Mouse (Mus musculus) midbrain, embryonic 10.5 days (tissue): ENCODE measurements around the gene Olfr399. TPM values are rescaled to one million over a fixed set of nuclear protein-coding genes. Genes with fewer than 3 reads are reported as not detected.

ENCODE experiments used
- DNase-seq: peaks from one replicate; pipeline ENCODE4 v3.0.0-alpha.2; 2017; ENCODE audit warnings: low spot score
- H3K27ac ChIP-seq: fragments of 300-500 bp; sonication (generic); replicated peaks from 2 replicates; pipeline ENCODE4 v1.5.1; 2016; ENCODE audit warnings: mild to moderate bottlenecking
- H3K27me3 ChIP-seq: fragments of 300-500 bp; sonication (generic); 2 replicates; pipeline ENCODE4 v1.6.1; 2016; ENCODE audit warnings: low read depth, mild to moderate bottlenecking; ENCODE audit not compliant: poor library complexity, severe bottlenecking
- H3K36me3 ChIP-seq: fragments of 300-500 bp; sonication (generic); 2 replicates; pipeline ENCODE4 v1.6.1; 2016; ENCODE audit warnings: mild to moderate bottlenecking, moderate library complexity
- H3K4me1 ChIP-seq: fragments of 300-500 bp; sonication (generic); 2 replicates; pipeline ENCODE4 v1.6.1; 2016
- H3K4me3 ChIP-seq: fragments of 300-500 bp; sonication (generic); 2 replicates; pipeline ENCODE4 v1.5.1; 2016; ENCODE audit warnings: mild to moderate bottlenecking, moderate library complexity
- H3K9me3 ChIP-seq: fragments of 300-500 bp; sonication (generic); replicated peaks from 2 replicates; pipeline ENCODE4 v1.6.1; 2016; ENCODE audit warnings: mild to moderate bottlenecking
- WGBS: fragments of 180-500 bp; shearing (Covaris S2); methylation state at CpG from one replicate; pipeline ENCODE4 v1.1.7; 2016; 5-methylcytosine and 5-hydroxymethylcytosine counted together
- polyA plus RNA-seq: library from polyadenylated mRNA; unstranded; fragments of >200 nt; fragmentation: Nextera tagmentation; extraction: Ambion mirVana; gene quantifications from 2 replicates; pipeline ENCODE4 v1.2.1, GENCODE M21; 2016

Olfr399 gene
- polyA plus RNA-seq: not detected in 2 replicates

DNA sequence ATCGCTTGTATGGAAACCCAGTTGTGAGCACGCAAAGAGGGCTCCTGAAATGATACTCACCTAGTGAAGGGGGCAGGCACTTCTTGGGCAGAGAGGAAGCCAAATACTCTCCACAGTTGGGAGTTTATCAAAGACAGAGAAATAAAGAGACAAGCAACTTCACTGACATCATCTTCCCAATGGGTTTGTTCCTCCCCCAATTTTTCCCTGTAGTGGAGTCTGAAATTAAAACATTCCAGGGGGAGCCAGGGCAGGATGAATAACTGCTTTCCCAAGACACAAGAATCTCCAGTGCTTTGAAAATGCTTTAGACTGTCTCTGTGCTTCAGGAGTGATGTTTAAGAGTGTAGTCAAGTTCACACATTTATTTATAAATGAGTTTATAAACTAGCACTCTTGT lies at the start of gene Olfr399, which contains the start of gene Olfr139:
Gene Olfr399 (minus strand): TSS at position 165 of the 400 bp plus-strand sequence.
Gene Olfr139 (minus strand): TSS at position 101 of the 400 bp plus-strand sequence.
- 83% methylated on average over 2 of the region's 2 CpGs for WGBS
- no peaks in the 10 kb centered on the region for H3K36me3 ChIP-seq

DNA sequence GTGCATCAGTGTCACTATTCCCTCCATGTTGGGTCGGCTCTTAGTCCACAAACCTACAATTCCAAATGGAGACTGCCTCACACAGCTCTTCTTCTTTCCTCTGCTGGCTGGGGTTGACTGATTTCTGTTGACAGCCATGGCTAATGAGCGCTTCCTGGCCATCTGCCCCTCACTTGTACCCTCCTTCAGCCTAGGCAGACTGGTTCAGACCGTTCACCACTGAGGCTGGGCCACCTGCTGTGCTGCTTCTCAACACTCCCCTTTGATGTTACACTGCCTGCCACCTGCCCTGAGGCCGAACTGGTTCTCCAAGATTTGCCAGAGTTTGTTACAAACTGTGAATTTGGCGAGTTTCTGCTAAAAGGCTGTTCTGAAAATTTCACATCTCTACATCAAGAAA lies 48.7 kb upstream of the Olfr399 start:
- 46% methylated on average over 5 of the region's 5 CpGs for WGBS
- Histone ChIP-seq H3K4me3 (no peak overlapping the region), H3K36me3 (no peaks in the 10 kb centered on the region), H3K4me1 (no peaks in the 10 kb centered on the region), H3K9me3 (peaks cover 39% of the 10 kb centered on the region), H3K27me3 (no peaks in the 10 kb centered on the region), H3K27ac (no peak overlapping the region)
- DNase-seq: no peak

More for the DNA sequence above, at the start of gene Olfr399, which contains the start of gene Olfr139:
- no peak for DNase-seq
- H3K27ac ChIP-seq: no peak within 1 kb of the TSS
- no peaks in the 10 kb centered on the region for H3K27me3 ChIP-seq
- H3K9me3 ChIP-seq: peaks cover 87% of the 10 kb centered on the region
- no peaks in the 10 kb centered on the region for H3K4me1 ChIP-seq
- no peak within 1 kb of the TSS for H3K4me3 ChIP-seq

DNA sequence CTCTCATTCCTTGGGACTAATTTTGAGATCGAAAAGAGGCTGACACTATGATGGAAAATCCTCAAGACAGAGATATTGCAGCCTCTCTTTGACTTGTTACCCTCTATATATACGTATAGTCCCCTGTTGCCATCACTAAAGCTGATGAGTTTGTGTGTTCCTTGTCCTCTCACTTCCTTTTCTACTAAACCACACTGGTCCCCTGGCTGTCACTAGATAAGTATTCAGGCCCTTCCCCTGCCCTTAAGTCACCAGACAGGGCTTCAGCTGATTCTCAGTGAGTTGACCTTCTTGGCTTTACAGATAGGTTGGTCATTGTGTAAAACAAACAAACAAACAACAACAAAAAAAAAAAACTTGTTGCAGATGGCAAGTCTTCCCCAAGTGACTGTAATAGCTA lies 45.1 kb upstream of the Olfr399 start:
- no peak for DNase-seq
- WGBS: 56% methylated on average over 2 of the region's 2 CpGs
- no peaks in the 10 kb centered on the region for H3K27me3 ChIP-seq
- no peaks in the 10 kb centered on the region for H3K36me3 ChIP-seq
- no peak overlapping the region for H3K4me3 ChIP-seq
- H3K9me3 ChIP-seq: peaks cover 49% of the 10 kb centered on the region
- H3K27ac ChIP-seq: no peak overlapping the region
- H3K4me1 ChIP-seq: no peaks in the 10 kb centered on the region

DNA sequence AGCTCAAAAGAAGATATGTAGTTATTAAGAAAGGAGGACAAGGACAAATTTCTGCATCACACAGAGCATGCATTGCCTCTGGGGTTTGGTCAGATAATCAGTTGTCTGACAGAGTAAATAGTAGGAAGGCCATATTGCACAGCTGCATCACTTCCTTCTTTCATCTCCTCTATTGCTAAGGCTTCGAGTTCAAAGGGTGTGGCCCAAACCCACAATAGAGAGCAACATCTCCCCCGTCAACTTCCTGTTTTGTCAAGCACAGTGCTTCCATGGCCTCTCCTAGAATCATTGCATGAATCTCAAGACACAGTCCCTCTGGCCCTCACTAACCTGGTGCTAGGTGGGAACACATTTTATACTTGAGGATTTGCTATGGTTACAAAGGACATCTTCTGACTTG lies 44.3 kb upstream of the Olfr399 start:
- Histone ChIP-seq H3K27ac (no peak overlapping the region), H3K27me3 (no peaks in the 10 kb centered on the region), H3K4me1 (no peaks in the 10 kb centered on the region), H3K36me3 (no peaks in the 10 kb centered on the region), H3K4me3 (no peak overlapping the region), H3K9me3 (peaks cover 50% of the 10 kb centered on the region)
- 85% methylated on average over 2 of the region's 2 CpGs for WGBS
- DNase-seq: no peak

DNA sequence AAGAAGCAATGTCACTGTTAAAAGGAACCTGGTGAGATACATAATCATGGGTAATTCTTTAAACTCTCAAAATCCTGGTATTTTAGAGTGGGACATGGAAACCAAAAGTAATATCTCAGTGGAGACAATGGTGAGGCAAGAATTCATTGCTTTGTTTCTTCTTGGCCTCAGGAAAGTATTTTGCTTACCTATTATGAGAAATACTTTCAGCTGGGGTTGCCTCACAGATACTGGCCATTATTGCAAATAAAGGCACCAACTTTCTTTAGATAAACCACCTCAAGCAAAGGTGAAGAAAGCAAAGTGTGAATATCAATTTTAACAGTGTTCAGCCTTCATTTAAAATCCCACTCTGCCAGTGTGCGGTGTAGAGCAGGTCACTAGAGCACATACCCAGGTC lies 13.2 kb upstream of the Olfr399 start, which contains the start of gene Zfp616:
Gene Zfp616 (plus strand): TSS at position 301 of the 400 bp plus-strand sequence.
- WGBS: 86% methylated on average over 1 of the region's 1 CpGs
- DNase-seq: no peak
- peaks cover 48% of the 10 kb centered on the region for H3K9me3 ChIP-seq

DNA sequence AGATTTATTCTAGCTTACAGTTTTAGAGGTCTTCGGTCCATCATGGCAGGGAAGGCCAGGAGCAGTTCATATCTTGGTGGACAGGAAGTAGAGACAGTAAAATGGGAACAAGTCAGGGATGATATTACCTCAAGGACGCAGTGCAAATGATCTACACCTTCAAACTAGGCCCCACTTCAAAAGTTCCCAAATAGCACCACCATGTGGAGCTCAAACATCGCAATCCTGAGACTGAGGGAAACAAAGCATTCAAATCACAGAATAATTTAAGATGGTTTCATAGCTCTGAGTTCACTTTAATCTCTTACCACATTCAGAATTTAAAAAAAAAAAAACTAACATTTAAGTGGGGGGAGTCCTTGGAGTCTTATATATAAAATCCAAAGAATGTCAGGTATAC lies 5.1 kb downstream of the Olfr399 start:
- WGBS: 78% methylated on average over 3 of the region's 3 CpGs
- H3K27me3 ChIP-seq: no peaks in the 10 kb centered on the region
- no peak for DNase-seq
- H3K36me3 ChIP-seq: no peaks in the 10 kb centered on the region
- peaks cover 63% of the 10 kb centered on the region for H3K9me3 ChIP-seq
- no peak overlapping the region for H3K4me3 ChIP-seq
- no peaks in the 10 kb centered on the region for H3K4me1 ChIP-seq
- H3K27ac ChIP-seq: no peak overlapping the region

More for the DNA sequence above, 13.2 kb upstream of the Olfr399 start, which contains the start of gene Zfp616:
- H3K27me3 ChIP-seq: no peaks in the 10 kb centered on the region
- no peaks in the 10 kb centered on the region for H3K4me1 ChIP-seq
- H3K36me3 ChIP-seq: no peaks in the 10 kb centered on the region
- H3K4me3 ChIP-seq: no peak within 1 kb of the TSS
- H3K27ac ChIP-seq: no peak within 1 kb of the TSS

Other genes starting within 250 kb of the Olfr399 start
- gene Olfr392, start 239.6 kb downstream of the Olfr399 start, polyA plus RNA-seq: not detected in 2 replicates
- gene Olfr393, start 205.2 kb downstream of the Olfr399 start, polyA plus RNA-seq: not detected in 2 replicates
- not detected in 2 replicates for gene Olfr394, start 165.8 kb downstream of the Olfr399 start, polyA plus RNA-seq
- gene Olfr395, start 147.3 kb downstream of the Olfr399 start, polyA plus RNA-seq: not detected in 2 replicates
- gene Olfr23, start 119.9 kb downstream of the Olfr399 start, polyA plus RNA-seq: not detected in 2 replicates
- not detected in 2 replicates for gene Olfr397, start 95.8 kb downstream of the Olfr399 start, polyA plus RNA-seq
- gene Olfr398, start 66.2 kb downstream of the Olfr399 start, polyA plus RNA-seq: not detected in 2 replicates
- gene Olfr139, start 64 bp downstream of the Olfr399 start, polyA plus RNA-seq: not detected in 2 replicates
- not detected in 2 replicates for gene Zfp616, start 13.3 kb upstream of the Olfr399 start, polyA plus RNA-seq
- not detected in 2 replicates for gene Olfr401, start 57.1 kb upstream of the Olfr399 start, polyA plus RNA-seq
- not detected in 2 replicates for gene Olfr402, start 96.9 kb upstream of the Olfr399 start, polyA plus RNA-seq
- gene Olfr403, start 129.6 kb upstream of the Olfr399 start, polyA plus RNA-seq: not detected in 2 replicates
- not detected in 2 replicates for gene Olfr43, start 154.8 kb upstream of the Olfr399 start, polyA plus RNA-seq
- not detected in 2 replicates for gene Olfr406, start 203.2 kb upstream of the Olfr399 start, polyA plus RNA-seq
- not detected in 2 replicates for gene Olfr59, start 227.1 kb upstream of the Olfr399 start, polyA plus RNA-seq